Mouse (Mus musculus) monocyte, adult 2 months (primary cell): Measurements from ENCODE around the gene Tmed2.
"Not testable (repeated sequence)": the region's sequence is repeated elsewhere in the genome, so short reads cannot be mapped to it uniquely, and the experiment has no call there.

Experiments used
- DNase-seq, 2 experiments: peaks; one replicate each; pipeline ENCODE4 v3.0.0; 2022; ENCODE audit warnings: low spot score in 2 of 2, low read depth in 1 of 2

Gene Tmed2

GRCm38 (mm10) chr5:124528351-124528750 lies 12.1 kb upstream of the Tmed2 start:
- DNase-seq: no peak

- DNase-seq: no peak
Measured at GRCm38 (mm10) chr5:124528791-124529190, 11.7 kb upstream of the Tmed2 start.

- DNase-seq: no peak
Measured at GRCm38 (mm10) chr5:124529191-124529651, 11.3 kb upstream of the Tmed2 start.

- no peak for DNase-seq
Measured at GRCm38 (mm10) chr5:124529697-124530096, 10.8 kb upstream of the Tmed2 start.

DNA sequence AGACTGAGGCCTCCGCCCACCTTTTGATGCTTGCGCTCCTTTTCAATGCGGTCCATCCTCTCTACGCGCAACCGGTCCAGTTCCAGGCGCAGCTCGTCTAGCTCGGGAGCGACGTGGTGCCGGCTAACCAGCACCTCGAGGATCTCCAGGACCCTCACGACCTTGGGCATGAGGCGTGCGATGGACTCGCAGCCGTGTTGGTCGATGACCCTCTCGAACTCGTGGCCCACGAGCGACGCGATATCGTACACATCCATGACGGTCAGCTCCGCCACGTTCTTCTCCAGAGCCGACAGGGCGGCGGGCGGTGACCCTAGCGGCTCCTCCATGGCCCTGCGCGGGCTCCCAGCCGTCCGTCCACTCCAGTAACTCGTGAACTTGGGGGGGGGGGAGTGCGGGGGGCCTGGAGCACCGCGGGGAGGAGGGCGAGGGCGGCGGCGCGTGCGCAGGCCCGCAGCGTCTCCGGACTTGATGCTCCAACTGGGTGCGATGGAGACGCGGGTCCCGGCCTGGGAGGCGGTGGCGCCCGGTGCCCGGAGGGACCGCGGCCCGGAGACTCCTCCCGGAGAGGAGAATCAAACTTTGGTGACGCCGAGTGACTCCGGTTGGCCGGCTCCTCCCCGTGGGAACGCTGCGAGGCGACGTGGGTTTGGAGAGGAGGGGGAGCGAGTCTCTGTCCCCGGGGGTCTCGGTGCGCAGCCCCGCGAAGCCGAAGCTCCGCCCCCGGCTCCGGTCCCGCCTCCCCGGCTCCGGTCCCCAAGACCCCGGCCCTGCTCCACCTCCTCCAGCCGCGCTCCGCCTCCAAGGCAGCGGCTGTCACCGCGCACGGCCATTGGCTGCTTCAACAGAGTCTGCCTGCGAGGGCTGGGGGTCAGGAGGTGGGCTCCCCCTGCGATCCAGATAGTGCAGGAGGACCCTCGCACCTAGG lies 9.6 kb upstream of the Tmed2 start, which contains the start of gene Rilpl1:
Rilpl1 (minus strand) TSS at position 737 of the 928 bp plus-strand sequence.
- DNase-seq: no peak

GRCm38 (mm10) chr5:124531583-124531930 lies 8.9 kb upstream of the Tmed2 start:
- DNase-seq: no peak

- DNase-seq: no peak
Measured at GRCm38 (mm10) chr5:124532451-124532850, 8.0 kb upstream of the Tmed2 start.

DNA sequence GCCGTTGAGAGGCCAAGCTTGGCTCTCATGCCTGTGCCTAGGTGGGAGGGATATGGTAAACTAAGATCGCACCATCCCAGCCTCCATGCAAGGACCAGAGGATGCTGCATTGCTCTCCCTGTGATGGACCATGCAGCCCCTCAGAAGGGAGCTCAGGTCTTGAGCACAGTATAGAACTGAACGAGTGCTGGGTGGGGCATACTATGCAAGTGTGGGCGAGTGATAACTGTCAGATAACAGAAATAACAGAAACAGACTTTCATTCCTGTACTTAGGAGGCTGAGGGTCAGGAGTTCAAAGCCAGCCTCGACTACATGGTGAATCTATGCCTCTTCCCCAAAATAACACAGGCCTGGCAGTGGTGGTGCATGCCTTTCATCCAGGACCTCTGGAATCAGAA lies 5.5 kb upstream of the Tmed2 start:
- no peak for DNase-seq

- no peak for DNase-seq
Measured at GRCm38 (mm10) chr5:124536776-124537175, 3.7 kb upstream of the Tmed2 start.

GRCm38 (mm10) chr5:124538813-124539792 lies 1.4 kb upstream of the Tmed2 start:
- peak; percentile 34 to 44 for DNase-seq

- no peak for DNase-seq
Measured at GRCm38 (mm10) chr5:124539905-124540304, 590 bp upstream of the Tmed2 start.

GRCm38 (mm10) chr5:124540905-124541601 lies 558 bp downstream of the Tmed2 start:
- DNase-seq: peak; percentile 24 to 56

GRCm38 (mm10) chr5:124541602-124541973 lies 1.1 kb downstream of the Tmed2 start:
- DNase-seq: no peak

DNA sequence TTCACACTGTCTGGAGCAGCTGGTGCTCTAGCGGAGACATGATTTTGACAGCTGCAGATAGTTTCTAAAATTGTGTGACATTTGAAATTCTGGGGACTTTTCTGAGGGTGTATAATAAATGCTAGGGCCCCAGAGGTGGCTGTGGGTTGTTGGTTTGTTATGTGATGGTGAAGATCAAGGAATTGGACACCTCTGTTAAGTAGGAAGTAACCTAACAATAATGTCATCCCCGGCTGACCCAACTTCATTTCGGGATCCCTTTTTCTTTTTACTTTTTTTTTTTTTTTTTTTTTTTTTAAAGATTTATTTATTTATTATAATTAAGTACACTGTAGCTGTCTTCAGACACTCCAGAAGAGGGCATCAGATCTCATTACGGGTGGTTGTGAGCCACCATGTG lies 10.2 kb downstream of the Tmed2 start:
- DNase-seq: not testable (repeated sequence)

- not testable (repeated sequence) for DNase-seq
Measured at GRCm38 (mm10) chr5:124551349-124552093, 11.0 kb downstream of the Tmed2 start.

DNA sequence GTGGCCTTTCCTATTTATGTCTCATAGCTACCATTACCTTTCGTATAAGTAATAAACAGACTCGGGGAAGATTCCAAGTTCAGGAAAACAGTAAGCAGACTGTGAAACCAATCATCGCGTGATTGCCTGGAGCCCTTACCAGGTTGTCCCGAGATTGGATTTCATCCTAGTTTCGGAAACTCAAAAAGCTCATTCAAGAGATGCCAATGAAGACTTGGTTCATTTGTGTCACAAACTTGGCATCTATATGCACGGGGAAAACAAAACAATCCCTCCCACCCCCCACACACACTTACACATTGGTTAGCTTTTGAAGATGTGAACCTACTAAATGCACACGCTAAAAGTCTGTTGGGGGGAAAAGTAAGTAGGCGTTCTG lies 11.6 kb downstream of the Tmed2 start:
- no peak for DNase-seq

- peak; percentile 74 to 87 for DNase-seq
Measured at GRCm38 (mm10) chr5:124552558-124553307, 12.2 kb downstream of the Tmed2 start, which contains the start of gene Ddx55. Ddx55 (plus strand) TSS chr5:124552864.

GRCm38 (mm10) chr5:124553607-124554006 lies 13.1 kb downstream of the Tmed2 start:
- DNase-seq: no peak

DNA sequence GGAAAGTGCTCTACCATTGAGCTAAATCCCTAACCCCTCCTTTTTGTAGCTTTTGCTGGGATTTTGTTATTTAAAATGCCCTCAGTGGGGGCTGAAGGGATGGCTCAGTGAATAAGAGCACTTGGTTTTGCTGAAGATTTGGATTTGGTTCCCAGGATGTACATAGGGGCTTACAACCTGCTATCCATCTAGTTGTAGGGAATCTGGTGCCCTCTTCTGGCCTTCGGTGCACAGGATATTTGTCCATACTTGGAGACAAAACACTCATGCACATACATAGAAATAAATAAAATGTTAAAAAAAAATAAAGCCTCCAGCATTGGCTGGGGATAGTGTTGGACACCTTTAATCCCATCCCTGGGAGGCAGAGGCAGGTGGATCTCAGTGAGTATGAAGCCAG lies 14.7 kb downstream of the Tmed2 start:
- no peak for DNase-seq
